Mouse (Mus musculus) heart, embryonic 13.5 days (tissue): ENCODE data around the gene Bcap31. TPM values are rescaled to one million over a fixed set of nuclear protein-coding genes. Genes with fewer than 3 reads are reported as not detected.
A peak's percentile ranks its signal among the peaks of the same experiment; 100 is the strongest.

Experiments used
- ATAC-seq: fragments of 200-750 bp; cut with Nextera tagmentation; 2 replicates; pipeline ENCODE4 v1.8.0; 2017; ENCODE audit warnings: moderate TSS enrichment; ENCODE audit not compliant: insufficient number of reproducible peaks, low FRiP score, low TSS enrichment; ENCODE audit errors: extremely low read depth
- H3K27ac ChIP-seq: fragments of 300-500 bp; sonication (generic); replicated peaks from 2 replicates; pipeline ENCODE4 v1.5.1; 2015; ENCODE audit warnings: moderate library complexity, mild to moderate bottlenecking, inconsistent platforms
- H3K27me3 ChIP-seq: fragments of 300-500 bp; sonication (generic); replicated peaks from 2 replicates; pipeline ENCODE4 v1.6.1; 2015; ENCODE audit warnings: mild to moderate bottlenecking, inconsistent platforms
- H3K36me3 ChIP-seq: fragments of 300-500 bp; sonication (generic); 2 replicates; pipeline ENCODE4 v1.6.1; 2015; ENCODE audit warnings: mild to moderate bottlenecking, inconsistent platforms
- H3K4me1 ChIP-seq: fragments of 300-500 bp; sonication (generic); 2 replicates; pipeline ENCODE4 v1.6.1; 2015; ENCODE audit warnings: inconsistent platforms
- H3K4me2 ChIP-seq: fragments of 300-500 bp; sonication (generic); 2 replicates; pipeline ENCODE4 v1.6.1; 2015; ENCODE audit warnings: inconsistent platforms, mild to moderate bottlenecking, moderate library complexity
- H3K4me3 ChIP-seq: fragments of 300-500 bp; sonication (generic); 2 replicates; pipeline ENCODE4 v1.5.1; 2015; ENCODE audit warnings: moderate library complexity, mild to moderate bottlenecking, inconsistent platforms
- H3K9ac ChIP-seq: fragments of 300-500 bp; sonication (generic); 2 replicates; pipeline ENCODE4 v1.6.1; 2015; ENCODE audit warnings: inconsistent platforms, mild to moderate bottlenecking, moderate library complexity
- H3K9me3 ChIP-seq: fragments of 300-500 bp; sonication (generic); 2 replicates; pipeline ENCODE4 v1.6.1; 2016; ENCODE audit warnings: inconsistent platforms
- WGBS: fragments of 180-500 bp; shearing (Covaris S2); methylation state at CpG from one replicate; pipeline ENCODE4 v1.1.7; 2015; ENCODE audit warnings: mixed read lengths; 5-methylcytosine and 5-hydroxymethylcytosine counted together
- polyA plus RNA-seq: library from polyadenylated mRNA; unstranded; fragments of >200 nt; fragmentation: Nextera tagmentation; extraction: Ambion mirVana; gene quantifications from 2 replicates; pipeline ENCODE4 v1.2.1, GENCODE M21; 2015

The Bcap31 gene
- polyA plus RNA-seq, 1 experiment from 2014 or later = 166 TPM

GRCm38 (mm10) chrX:73718686-73719362 lies 2.8 kb upstream of the Bcap31 start:
- no peaks in the 10 kb centered on the region; the same call in 1 of the 2 replicates for H3K27me3 ChIP-seq
- H3K4me2 ChIP-seq = peak overlapping the region; percentile 79
- peak overlapping the region; percentile 16; the same call in 1 of the 2 replicates for H3K4me3 ChIP-seq
- H3K27ac ChIP-seq = peak overlapping the region; percentile 51
- H3K9ac ChIP-seq = peak overlapping the region; percentile 47
- no peaks in the 10 kb centered on the region for H3K9me3 ChIP-seq
- ATAC-seq = no peak
- 28% methylated on average over 5 of the region's 5 CpGs for WGBS
- H3K36me3 ChIP-seq = peaks cover 8% of the 10 kb centered on the region; the same call in 1 of the 2 replicates
- peaks cover 39% of the 10 kb centered on the region for H3K4me1 ChIP-seq

GRCm38 (mm10) chrX:73718271-73718670 lies 2.3 kb upstream of the Bcap31 start:
- H3K4me2 ChIP-seq = peak overlapping the region; percentile 79
- H3K9me3 ChIP-seq = no peaks in the 10 kb centered on the region
- no peak overlapping the region; the same call in 1 of the 2 replicates for H3K4me3 ChIP-seq
- H3K27me3 ChIP-seq = no peaks in the 10 kb centered on the region; the same call in 1 of the 2 replicates
- H3K36me3 ChIP-seq = peaks cover 12% of the 10 kb centered on the region; the same call in 1 of the 2 replicates
- peak overlapping the region; percentile 47 for H3K9ac ChIP-seq
- no peak for ATAC-seq
- 37% methylated on average over 3 of the region's 3 CpGs for WGBS
- H3K27ac ChIP-seq = peak overlapping the region; percentile 51
- peaks cover 39% of the 10 kb centered on the region for H3K4me1 ChIP-seq

DNA sequence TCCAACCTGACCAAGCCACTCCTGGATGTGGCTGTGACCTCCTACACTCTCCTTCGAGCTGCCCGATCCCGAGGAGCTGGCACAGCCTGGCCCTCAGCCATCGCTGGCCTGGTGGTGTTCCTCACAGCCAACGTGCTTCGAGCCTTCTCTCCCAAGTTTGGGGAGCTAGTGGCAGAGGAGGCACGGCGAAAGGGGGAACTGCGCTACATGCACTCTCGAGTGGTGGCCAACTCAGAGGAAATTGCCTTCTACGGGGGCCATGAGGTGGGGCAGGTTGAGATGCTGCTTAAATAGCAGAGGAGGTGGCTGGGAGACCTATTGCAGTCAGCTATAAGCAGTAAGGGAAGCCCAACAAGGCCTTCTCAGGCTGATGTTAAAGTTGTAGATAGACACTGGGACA lies 1.7 kb upstream of the Bcap31 start:
- ATAC-seq = no peak
- Histone ChIP-seq H3K27me3 (no peaks in the 10 kb centered on the region; the same call in 1 of the 2 replicates), H3K9ac (peak overlapping the region; percentile 80), H3K36me3 (peaks cover 17% of the 10 kb centered on the region), H3K9me3 (no peaks in the 10 kb centered on the region), H3K27ac (no peak overlapping the region), H3K4me3 (peak overlapping the region; percentile 60), H3K4me2 (peak overlapping the region; percentile 79), H3K4me1 (peaks cover 39% of the 10 kb centered on the region)
- WGBS = 67% methylated on average over 11 of the region's 11 CpGs

DNA sequence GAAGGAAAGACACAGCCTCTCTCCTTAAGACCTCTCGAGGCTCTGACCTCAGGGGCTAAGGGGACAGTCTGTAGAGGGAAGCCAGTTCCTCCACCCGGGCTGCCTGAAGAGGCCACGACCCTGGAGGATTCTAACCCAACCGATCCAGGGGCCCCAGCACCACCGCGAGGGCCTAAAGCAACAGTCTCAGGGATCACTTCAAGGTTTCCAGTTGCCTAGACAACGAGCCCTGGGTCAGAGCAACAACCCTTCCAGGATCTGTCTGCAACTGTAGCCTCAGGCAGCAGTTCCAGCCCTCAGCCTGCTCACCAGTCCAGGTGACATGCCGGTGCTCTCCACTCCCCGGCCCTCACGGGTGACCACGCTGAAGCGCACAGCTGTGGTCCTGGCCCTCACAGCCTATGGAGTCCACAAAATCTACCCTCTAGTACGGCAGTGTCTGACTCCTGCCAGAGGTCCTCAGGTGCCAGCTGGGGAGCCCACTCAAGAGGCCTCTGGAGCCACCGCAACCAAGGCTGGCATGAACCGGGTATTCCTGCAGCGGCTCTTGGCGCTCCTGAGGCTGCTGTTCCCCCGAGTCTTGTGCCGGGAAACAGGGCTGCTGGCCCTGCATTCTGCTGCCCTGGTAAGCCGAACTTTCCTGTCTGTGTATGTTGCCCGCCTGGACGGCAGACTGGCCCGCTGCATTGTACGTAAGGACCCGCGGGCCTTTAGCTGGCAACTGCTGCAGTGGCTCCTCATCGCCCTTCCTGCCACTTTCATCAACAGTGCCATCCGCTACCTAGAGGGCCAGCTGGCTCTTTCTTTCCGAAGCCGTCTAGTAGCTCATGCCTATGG lies 952 bp upstream of the Bcap31 start:
- peak overlapping the region; percentile 79 for H3K4me2 ChIP-seq
- ATAC-seq = no peak
- 29% methylated on average over 30 of the region's 30 CpGs for WGBS

GRCm38 (mm10) chrX:73715476-73716108 lies 383 bp downstream of the Bcap31 start:
- Histone ChIP-seq H3K36me3 (peaks cover 29% of the 10 kb centered on the region), H3K27me3 (no peaks in the 10 kb centered on the region; the same call in 1 of the 2 replicates), H3K4me2 (peak overlapping the region; percentile 79), H3K27ac (peak overlapping the region; percentile 84), H3K9me3 (no peaks in the 10 kb centered on the region), H3K9ac (peak overlapping the region; percentile 82), H3K4me1 (peaks cover 39% of the 10 kb centered on the region), H3K4me3 (peak overlapping the region; percentile 60)
- WGBS = 15% methylated on average over 21 of the region's 21 CpGs
- peak; percentile 16; the same call in 1 of the 2 replicates for ATAC-seq

More for the DNA sequence above, 952 bp upstream of the Bcap31 start:
- Histone ChIP-seq H3K9ac (peak overlapping the region; percentile 80), H3K36me3 (peaks cover 24% of the 10 kb centered on the region), H3K9me3 (no peaks in the 10 kb centered on the region), H3K27ac (peak overlapping the region; percentile 84), H3K4me3 (peak overlapping the region; percentile 60), H3K27me3 (no peaks in the 10 kb centered on the region; the same call in 1 of the 2 replicates), H3K4me1 (peaks cover 39% of the 10 kb centered on the region)

GRCm38 (mm10) chrX:73700472-73700871 lies 15.5 kb downstream of the Bcap31 start:
- Histone ChIP-seq H3K27me3 (no peaks in the 10 kb centered on the region), H3K4me3 (no peak overlapping the region), H3K4me1 (no peaks in the 10 kb centered on the region), H3K9me3 (no peaks in the 10 kb centered on the region), H3K4me2 (no peak overlapping the region), H3K36me3 (peaks cover 53% of the 10 kb centered on the region), H3K9ac (no peak overlapping the region), H3K27ac (no peak overlapping the region)
- 80% methylated on average over 1 of the region's 1 CpGs for WGBS
- ATAC-seq = no peak

- no peak overlapping the region for H3K27ac ChIP-seq
- ATAC-seq = no peak
- no peak overlapping the region for H3K4me3 ChIP-seq
- H3K4me1 ChIP-seq = peaks cover 5% of the 10 kb centered on the region
- WGBS = 58% methylated on average over 5 of the region's 5 CpGs
- H3K9me3 ChIP-seq = no peaks in the 10 kb centered on the region
- no peak overlapping the region for H3K9ac ChIP-seq
- H3K27me3 ChIP-seq = no peaks in the 10 kb centered on the region
- no peak overlapping the region for H3K4me2 ChIP-seq
- peaks cover 51% of the 10 kb centered on the region for H3K36me3 ChIP-seq
Measured at GRCm38 (mm10) chrX:73690917-73691629, 24.9 kb downstream of the Bcap31 start.

GRCm38 (mm10) chrX:73685629-73686028 lies 30.3 kb downstream of the Bcap31 start:
- Histone ChIP-seq H3K9ac (no peak overlapping the region), H3K36me3 (peaks cover 67% of the 10 kb centered on the region), H3K9me3 (no peaks in the 10 kb centered on the region), H3K27me3 (no peaks in the 10 kb centered on the region), H3K4me3 (no peak overlapping the region), H3K4me1 (peaks cover 13% of the 10 kb centered on the region), H3K4me2 (no peak overlapping the region), H3K27ac (peak overlapping the region; percentile 86)
- ATAC-seq = no peak
- WGBS = 53% methylated on average over 3 of the region's 3 CpGs

- Histone ChIP-seq H3K27me3 (no peaks in the 10 kb centered on the region), H3K4me2 (no peak overlapping the region), H3K4me3 (no peak overlapping the region), H3K9me3 (no peaks in the 10 kb centered on the region), H3K36me3 (peaks cover 74% of the 10 kb centered on the region), H3K27ac (peak overlapping the region; percentile 86), H3K9ac (no peak overlapping the region), H3K4me1 (peaks cover 13% of the 10 kb centered on the region)
- ATAC-seq = no peak
Measured at GRCm38 (mm10) chrX:73684978-73685377, 31.0 kb downstream of the Bcap31 start.

DNA sequence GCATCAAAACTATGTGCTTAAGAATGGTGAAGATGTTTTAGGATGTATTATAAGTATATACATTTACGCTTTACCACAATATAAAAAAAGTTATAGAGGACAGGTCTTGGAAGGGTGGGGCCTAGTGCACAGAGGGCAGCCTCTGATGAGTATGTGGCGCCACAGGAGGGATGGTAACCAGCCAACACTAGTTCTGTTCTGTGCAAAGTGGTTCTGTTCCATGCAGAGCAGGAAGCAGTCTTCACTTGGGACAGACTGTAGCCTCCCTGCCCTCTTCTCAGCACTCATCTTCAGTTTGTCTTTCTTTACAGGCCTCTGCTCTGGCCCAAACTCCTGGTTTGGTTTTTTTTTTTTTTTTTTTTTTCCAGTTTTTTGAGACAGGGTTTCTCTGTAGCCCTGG lies 31.8 kb downstream of the Bcap31 start:
- Histone ChIP-seq H3K36me3 (peaks cover 77% of the 10 kb centered on the region), H3K4me2 (no peak overlapping the region), H3K4me1 (peaks cover 13% of the 10 kb centered on the region)

More for the DNA sequence above, 31.8 kb downstream of the Bcap31 start:
- ATAC-seq = no peak
- Histone ChIP-seq H3K9me3 (no peaks in the 10 kb centered on the region), H3K4me3 (no peak overlapping the region), H3K27ac (no peak overlapping the region), H3K27me3 (no peaks in the 10 kb centered on the region), H3K9ac (no peak overlapping the region)
- 82% methylated on average over 2 of the region's 2 CpGs for WGBS
